Mouse (Mus musculus) cerebellum, adult 11-12 months (tissue): ENCODE data around the gene Olfr1480.

Experiments
- DNase-seq: peaks from one replicate; pipeline ENCODE4 v3.0.0; 2022

Olfr1480 gene

GRCm38 (mm10) chr19:13527613-13528012 lies at the start of gene Olfr1480:
Gene Olfr1480 (plus strand): TSS chr19:13527913.
- no peak for DNase-seq

GRCm38 (mm10) chr19:13480096-13480495 lies 47.6 kb upstream of the Olfr1480 start, which contains the start of gene Olfr1475:
Gene Olfr1475 (minus strand): TSS chr19:13480196.
- no peak for DNase-seq

- DNase-seq: no peak
These were observed 27.5 kb upstream of the Olfr1480 start, which contains the start of gene Olfr1477 for GRCm38 (mm10) chr19:13500246-13500645. Gene Olfr1477 (plus strand): TSS chr19:13500546.
